Mouse (Mus musculus) G1E (cell line): ENCODE measurements around the gene Il18rap.

Experiments used
- CTCF ChIP-seq: IDR thresholded peaks from 2 replicates; pipeline ENCODE4 v1.5.1; 2012; ENCODE audit warnings: low read depth, low read length, inconsistent platforms, mixed read lengths
- POLR2AphosphoS5 ChIP-seq: IDR thresholded peaks from 2 replicates; pipeline ENCODE4 v1.6.1; 2012; ENCODE audit warnings: low read depth, low read length, inconsistent platforms; ENCODE audit not compliant: insufficient replicate concordance
- TAL1 ChIP-seq: conservative IDR thresholded peaks from 2 replicates; pipeline ENCODE4 v1.6.1; 2012; ENCODE audit warnings: low read depth, low read length, inconsistent platforms, mixed read lengths

GRCm38 (mm10) chr1:40529287-40529686 is 14.1 kb downstream of the Il18rap start:
- TF ChIP-seq CTCF (no peak), POLR2AphosphoS5 (no peak), TAL1 (no peak)
